Mouse (Mus musculus) embryonic facial prominence, embryonic 15.5 days (tissue): Measurements from ENCODE around the gene Mdp1. TPM values are rescaled to one million over a fixed set of nuclear protein-coding genes. Genes with fewer than 3 reads are reported as not detected.
A peak's percentile ranks its signal among the peaks of the same experiment; 100 is the strongest.

Experiments used
- ATAC-seq: fragments of 200-750 bp; cut with Nextera tagmentation; 2 replicates; pipeline ENCODE4 v1.8.0; 2017; ENCODE audit warnings: low read depth, moderate TSS enrichment; ENCODE audit not compliant: insufficient number of reproducible peaks, low FRiP score, low TSS enrichment
- H3K27ac ChIP-seq: fragments of 300-500 bp; sonication (generic); replicated peaks from 2 replicates; pipeline ENCODE4 v1.5.1; 2015; ENCODE audit warnings: mild to moderate bottlenecking, inconsistent platforms
- H3K27me3 ChIP-seq: fragments of 300-500 bp; sonication (generic); 2 replicates; pipeline ENCODE4 v1.6.1; 2015; ENCODE audit warnings: inconsistent platforms
- H3K36me3 ChIP-seq: fragments of 300-500 bp; sonication (generic); 2 replicates; pipeline ENCODE4 v1.6.1; 2015; ENCODE audit warnings: mild to moderate bottlenecking, inconsistent platforms
- H3K4me1 ChIP-seq: fragments of 300-500 bp; sonication (generic); 2 replicates; pipeline ENCODE4 v1.6.1; 2015; ENCODE audit warnings: inconsistent platforms
- H3K4me2 ChIP-seq: fragments of 300-500 bp; sonication (generic); replicated peaks from 2 replicates; pipeline ENCODE4 v1.6.1; 2015; ENCODE audit warnings: mild to moderate bottlenecking, inconsistent platforms
- H3K4me3 ChIP-seq: fragments of 300-500 bp; sonication (generic); replicated peaks from 2 replicates; pipeline ENCODE4 v1.5.1; 2015; ENCODE audit warnings: mild to moderate bottlenecking, inconsistent platforms
- H3K9ac ChIP-seq: fragments of 300-500 bp; sonication (generic); 2 replicates; pipeline ENCODE4 v1.6.1; 2015; ENCODE audit warnings: inconsistent platforms
- H3K9me3 ChIP-seq: fragments of 300-500 bp; sonication (generic); replicated peaks from 2 replicates; pipeline ENCODE4 v1.6.1; 2016; ENCODE audit warnings: inconsistent platforms
- WGBS: fragments of 180-500 bp; shearing (Covaris S2); methylation state at CpG from one replicate; pipeline ENCODE4 v1.1.7; 2015; 5-methylcytosine and 5-hydroxymethylcytosine counted together
- polyA plus RNA-seq: library from polyadenylated mRNA; unstranded; fragments of >200 nt; fragmentation: Nextera tagmentation; extraction: Ambion mirVana; gene quantifications from 2 replicates; pipeline ENCODE4 v1.2.1, GENCODE M21; 2015

Mdp1 gene
- 57.4 and 57.9 TPM in 2 replicates for polyA plus RNA-seq

- H3K4me2 ChIP-seq: peak within 1 kb of the TSS; percentile 45
- peak within 1 kb of the TSS; percentile 78 for H3K27ac ChIP-seq
- whole genome bisulfite sequencing: under 1% methylated on average over 39 of the region's 39 CpGs
- H3K4me1 ChIP-seq: peaks cover 13% of the 10 kb centered on the region
- peaks cover 36% of the 10 kb centered on the region for H3K36me3 ChIP-seq
- ATAC-seq: peak; percentile 91
- peak within 1 kb of the TSS; percentile 69 for H3K4me3 ChIP-seq
- no peaks in the 10 kb centered on the region for H3K9me3 ChIP-seq
- no peaks in the 10 kb centered on the region for H3K27me3 ChIP-seq
- peak within 1 kb of the TSS; percentile 64 for H3K9ac ChIP-seq
Measured at GRCm38 (mm10) chr14:55659960-55660573, at the start of gene Mdp1. Gene Mdp1, minus strand, starts transcription at chr14:55660508.

- Histone ChIP-seq H3K4me2 (no peak overlapping the region), H3K9me3 (no peaks in the 10 kb centered on the region), H3K36me3 (no peaks in the 10 kb centered on the region), H3K27ac (no peak overlapping the region), H3K9ac (no peak overlapping the region), H3K27me3 (peaks cover 10% of the 10 kb centered on the region; the same call in 1 of the 2 replicates), H3K4me1 (peaks cover 13% of the 10 kb centered on the region), H3K4me3 (no peak overlapping the region)
- WGBS: 80% methylated on average over 4 of the region's 4 CpGs
- ATAC-seq: no peak
Measured at GRCm38 (mm10) chr14:55709509-55709908, 49.2 kb upstream of the Mdp1 start.

- no peak for ATAC-seq
- WGBS: 78% methylated on average over 5 of the region's 5 CpGs
- no peak overlapping the region for H3K27ac ChIP-seq
- no peaks in the 10 kb centered on the region for H3K4me1 ChIP-seq
- H3K4me3 ChIP-seq: no peak overlapping the region
- H3K27me3 ChIP-seq: peaks cover 2% of the 10 kb centered on the region; the same call in 1 of the 2 replicates
- H3K4me2 ChIP-seq: no peak overlapping the region
- H3K9me3 ChIP-seq: no peaks in the 10 kb centered on the region
- no peaks in the 10 kb centered on the region for H3K36me3 ChIP-seq
- H3K9ac ChIP-seq: no peak overlapping the region
Measured at GRCm38 (mm10) chr14:55707397-55707796, 47.1 kb upstream of the Mdp1 start.

GRCm38 (mm10) chr14:55706051-55706600 is 45.8 kb upstream of the Mdp1 start:
- Histone ChIP-seq H3K9ac (no peak overlapping the region), H3K9me3 (no peaks in the 10 kb centered on the region), H3K4me1 (no peaks in the 10 kb centered on the region), H3K4me2 (no peak overlapping the region), H3K27ac (no peak overlapping the region), H3K4me3 (no peak overlapping the region), H3K36me3 (no peaks in the 10 kb centered on the region), H3K27me3 (no peaks in the 10 kb centered on the region)
- WGBS: 87% methylated on average over 8 of the region's 8 CpGs
- no peak for ATAC-seq

- H3K9ac ChIP-seq: no peak overlapping the region
- no peaks in the 10 kb centered on the region for H3K4me1 ChIP-seq
- H3K4me2 ChIP-seq: no peak overlapping the region
- H3K4me3 ChIP-seq: no peak overlapping the region
- WGBS: 55% methylated on average over 6 of the region's 6 CpGs
- no peak for ATAC-seq
- H3K27ac ChIP-seq: no peak overlapping the region
- H3K27me3 ChIP-seq: no peaks in the 10 kb centered on the region
- H3K36me3 ChIP-seq: no peaks in the 10 kb centered on the region
- H3K9me3 ChIP-seq: no peaks in the 10 kb centered on the region
Measured at GRCm38 (mm10) chr14:55702761-55703160, 42.5 kb upstream of the Mdp1 start.

- Histone ChIP-seq H3K27ac (0 out of 2 replicates have a peak overlapping the region, but pooled peaks have one; percentile 14), H3K9me3 (no peaks in the 10 kb centered on the region), H3K4me1 (no peaks in the 10 kb centered on the region), H3K27me3 (no peaks in the 10 kb centered on the region), H3K4me2 (no peak overlapping the region), H3K36me3 (no peaks in the 10 kb centered on the region), H3K9ac (no peak overlapping the region), H3K4me3 (no peak overlapping the region)
- 51% methylated on average over 9 of the region's 9 CpGs for WGBS
- no peak for ATAC-seq
Measured at GRCm38 (mm10) chr14:55701131-55701530, 40.8 kb upstream of the Mdp1 start.

GRCm38 (mm10) chr14:55697226-55697625 is 36.9 kb upstream of the Mdp1 start:
- WGBS: 82% methylated on average over 4 of the region's 4 CpGs
- no peak for ATAC-seq

GRCm38 (mm10) chr14:55689433-55689832 is 29.1 kb upstream of the Mdp1 start:
- H3K27ac ChIP-seq: no peak overlapping the region
- no peak for ATAC-seq
- H3K9ac ChIP-seq: no peak overlapping the region
- H3K27me3 ChIP-seq: no peaks in the 10 kb centered on the region
- no peak overlapping the region for H3K4me3 ChIP-seq
- no peak overlapping the region for H3K4me2 ChIP-seq
- H3K36me3 ChIP-seq: no peaks in the 10 kb centered on the region
- no peaks in the 10 kb centered on the region for H3K4me1 ChIP-seq
- H3K9me3 ChIP-seq: no peaks in the 10 kb centered on the region
- 49% methylated on average over 10 of the region's 10 CpGs for WGBS

More at GRCm38 (mm10) chr14:55697226-55697625, 36.9 kb upstream of the Mdp1 start:
- no peaks in the 10 kb centered on the region for H3K4me1 ChIP-seq
- H3K4me3 ChIP-seq: no peak overlapping the region
- H3K9ac ChIP-seq: no peak overlapping the region
- H3K27ac ChIP-seq: no peak overlapping the region
- no peak overlapping the region for H3K4me2 ChIP-seq
- no peaks in the 10 kb centered on the region for H3K27me3 ChIP-seq
- no peaks in the 10 kb centered on the region for H3K36me3 ChIP-seq
- no peaks in the 10 kb centered on the region for H3K9me3 ChIP-seq

- Histone ChIP-seq H3K4me3 (peak overlapping the region; percentile 77), H3K9ac (peak overlapping the region; percentile 50), H3K27me3 (no peaks in the 10 kb centered on the region), H3K4me2 (peak overlapping the region; percentile 79), H3K9me3 (no peaks in the 10 kb centered on the region), H3K36me3 (peaks cover 35% of the 10 kb centered on the region), H3K27ac (peak overlapping the region; percentile 89), H3K4me1 (peaks cover 21% of the 10 kb centered on the region)
- 11% methylated on average over 3 of the region's 3 CpGs for WGBS
- ATAC-seq: peak; percentile 5; the same call in 1 of the 2 replicates
Measured at GRCm38 (mm10) chr14:55682118-55682493, 21.8 kb upstream of the Mdp1 start.

- Histone ChIP-seq H3K27me3 (no peaks in the 10 kb centered on the region), H3K4me3 (peak within 1 kb of the TSS; percentile 77), H3K4me1 (peaks cover 21% of the 10 kb centered on the region), H3K4me2 (peak within 1 kb of the TSS; percentile 79), H3K9ac (peak within 1 kb of the TSS; percentile 50), H3K27ac (peak within 1 kb of the TSS; percentile 89), H3K36me3 (peaks cover 42% of the 10 kb centered on the region), H3K9me3 (no peaks in the 10 kb centered on the region)
- under 1% methylated on average over 66 of the region's 66 CpGs for WGBS
- peak; percentile 97 for ATAC-seq
Measured at GRCm38 (mm10) chr14:55681160-55682117, 21.1 kb upstream of the Mdp1 start, which contains the start of gene Tinf2. Gene Tinf2, minus strand, starts transcription at chr14:55681820.

GRCm38 (mm10) chr14:55677615-55678014 is 17.3 kb upstream of the Mdp1 start:
- Histone ChIP-seq H3K36me3 (peaks cover 60% of the 10 kb centered on the region), H3K9me3 (no peaks in the 10 kb centered on the region), H3K27me3 (no peaks in the 10 kb centered on the region), H3K9ac (no peak overlapping the region), H3K4me2 (no peak overlapping the region), H3K27ac (no peak overlapping the region), H3K4me3 (no peak overlapping the region), H3K4me1 (peaks cover 25% of the 10 kb centered on the region)
- 82% methylated on average over 4 of the region's 4 CpGs for WGBS
- ATAC-seq: no peak
